Mouse (Mus musculus) ES-E14 (cell line): ENCODE data around the gene 4930539E08Rik.

ENCODE experiments used
- CHD2 ChIP-seq: IDR thresholded peaks from 2 replicates; pipeline ENCODE4 v1.6.1; 2014; ENCODE audit warnings: mild to moderate bottlenecking, low read depth, low read length, inconsistent platforms
- ZC3H11A ChIP-seq: IDR thresholded peaks from 2 replicates; pipeline ENCODE4 v1.6.1; 2012; ENCODE audit warnings: low read depth, mild to moderate bottlenecking, inconsistent platforms, low read length, borderline replicate concordance

- TF ChIP-seq CHD2 (no peak), ZC3H11A (no peak)
These were observed 47.7 kb downstream of the 4930539E08Rik start for GRCm38 (mm10) chr17:28867381-28867780.
